Mouse (Mus musculus) G1E (cell line): ENCODE data around the gene Card19.

Source experiments
- CTCF ChIP-seq: IDR thresholded peaks from 2 replicates; pipeline ENCODE4 v1.5.1; 2012; ENCODE audit warnings: low read depth, low read length, inconsistent platforms, mixed read lengths
- GATA1 ChIP-seq: IDR thresholded peaks from 2 replicates; pipeline ENCODE4 v1.6.1; 2012; ENCODE audit warnings: borderline replicate concordance, low read length, inconsistent platforms, mixed read lengths
- GATA2 ChIP-seq: IDR thresholded peaks from 2 replicates; pipeline ENCODE4 v1.6.1; 2012; ENCODE audit warnings: low read depth, low read length, inconsistent platforms, borderline replicate concordance
- POLR2AphosphoS5 ChIP-seq: IDR thresholded peaks from 2 replicates; pipeline ENCODE4 v1.6.1; 2012; ENCODE audit warnings: low read depth, low read length, inconsistent platforms; ENCODE audit not compliant: insufficient replicate concordance
- TAL1 ChIP-seq: conservative IDR thresholded peaks from 2 replicates; pipeline ENCODE4 v1.6.1; 2012; ENCODE audit warnings: low read depth, low read length, inconsistent platforms, mixed read lengths

DNA sequence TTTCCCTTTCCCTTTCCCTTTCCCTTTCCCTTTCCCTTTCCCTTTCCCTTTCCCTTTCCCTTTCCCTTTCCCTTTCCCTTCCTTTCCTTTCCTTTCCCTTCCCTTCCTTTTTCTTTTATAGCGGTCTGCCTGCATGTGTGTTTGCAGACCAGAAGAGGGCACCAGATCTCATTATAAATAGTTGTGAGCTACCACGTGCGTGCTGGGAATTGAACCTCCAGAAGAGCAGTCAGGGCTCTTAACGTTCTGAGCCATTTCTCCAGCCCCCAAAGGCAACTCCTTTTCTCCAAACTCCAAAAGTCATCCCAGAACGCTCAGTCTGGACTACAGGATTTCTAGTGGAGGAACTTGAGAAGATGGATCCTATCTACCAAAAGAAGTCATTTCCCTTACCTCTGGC is 5.1 kb upstream of the Card19 start:
- no peak for TF ChIP-seq CTCF
- no peak for TF ChIP-seq POLR2AphosphoS5
- no peak for TF ChIP-seq GATA1
- no peak for TF ChIP-seq GATA2
- no peak for TF ChIP-seq TAL1
